Comparison of ENCODE assay signal across 8 mouse cellular contexts in the genomic region with DNA sequence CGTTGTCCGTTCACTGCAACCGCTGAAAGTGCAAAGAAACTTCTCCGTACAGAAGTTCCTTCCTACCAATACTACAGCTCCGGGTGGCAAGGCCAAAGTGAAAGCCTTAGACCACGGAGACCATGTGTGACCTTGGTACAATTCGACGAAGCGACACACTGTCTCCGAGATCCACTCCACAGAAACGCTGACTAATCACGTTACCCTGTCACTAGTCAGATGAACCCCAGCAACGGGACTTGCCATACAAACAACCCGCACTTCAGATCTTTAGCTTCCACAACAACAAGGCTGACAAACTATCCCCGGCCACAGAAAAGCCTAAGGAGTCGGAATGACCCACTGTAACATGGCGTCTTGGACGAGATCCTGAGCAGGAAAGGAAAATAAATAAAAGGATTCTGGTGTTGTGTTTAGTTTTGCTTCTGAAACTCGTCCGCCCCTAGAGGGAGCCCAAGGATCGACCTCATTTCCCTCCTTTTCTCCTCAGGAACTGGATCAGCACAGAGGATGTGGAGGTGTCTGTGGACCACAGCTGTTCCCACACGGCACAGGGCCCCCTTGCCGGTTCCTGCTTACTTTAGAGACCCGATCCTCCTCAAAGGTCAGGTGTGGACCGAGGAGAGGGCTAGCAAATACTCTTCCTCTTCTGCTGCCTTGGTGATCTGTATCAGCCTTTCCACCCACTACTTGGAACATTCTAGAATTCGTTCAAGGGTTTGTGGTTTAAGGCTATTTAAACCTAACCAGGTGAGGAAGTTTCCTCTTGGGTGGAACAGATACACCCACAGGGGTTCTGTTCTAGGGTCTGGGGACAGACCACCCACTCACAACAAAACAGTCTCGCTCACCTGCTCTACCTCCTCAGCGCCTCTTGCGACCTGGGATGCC. TPM values are rescaled to one million over a fixed set of nuclear protein-coding genes. Genes with fewer than 3 reads are reported as not detected.
DNase-seq lines count a peak whose midpoint lies in the region; ATAC-seq lines count a peak whose summit lies in the region.

No protein-coding gene starts in this region.

- no peak overlapping the region for H3K9ac ChIP-seq in hindbrain, embryonic 13.5 days
- no peak overlapping the region for H3K9ac ChIP-seq in hindbrain, embryonic 11.5 days (ENCODE audit: low read depth, low read length)

- WGBS in hindbrain, embryonic 10.5 days = 69% methylated on average over 29 of the region's 29 CpGs
- 71% methylated on average over 29 of the region's 29 CpGs for WGBS in hindbrain, embryonic 13.5 days
- 73% methylated on average over 29 of the region's 29 CpGs for WGBS in hindbrain, embryonic 11.5 days

- no peak for ATAC-seq in hindbrain, embryonic 13.5 days (ENCODE audit: low FRiP score)
- ATAC-seq in hindbrain, embryonic 11.5 days (ENCODE audit: low FRiP score) = no peak

- 0 out of 2 replicates have a peak, but pooled peaks cover 5% of the 10 kb centered on the region for H3K4me1 ChIP-seq in hindbrain, embryonic 10.5 days (replicated peaks)
- H3K4me1 ChIP-seq in hindbrain, embryonic 13.5 days (replicated peaks) = no peaks in the 10 kb centered on the region
- H3K4me1 ChIP-seq in hindbrain, embryonic 11.5 days (replicated peaks; ENCODE audit: control insufficient read depth, insufficient read depth, low read length) = no peaks in the 10 kb centered on the region

- peaks cover 100% of the 10 kb centered on the region for H3K36me3 ChIP-seq in hindbrain, embryonic 10.5 days
- peaks cover 94% of the 10 kb centered on the region for H3K36me3 ChIP-seq in hindbrain, embryonic 13.5 days
- H3K36me3 ChIP-seq in hindbrain, embryonic 11.5 days (ENCODE audit: control insufficient read depth, insufficient read depth, low read length) = peaks cover 10% of the 10 kb centered on the region; the same call in 1 of the 2 replicates

- H3K9me3 ChIP-seq in hindbrain, embryonic 10.5 days = no peaks in the 10 kb centered on the region
- H3K9me3 ChIP-seq in hindbrain, embryonic 13.5 days = no peaks in the 10 kb centered on the region
- H3K9me3 ChIP-seq in hindbrain, embryonic 11.5 days (ENCODE audit: control insufficient read depth, low read length) = no peaks in the 10 kb centered on the region

- H3K27ac ChIP-seq in hindbrain, embryonic 10.5 days = no peak overlapping the region
- H3K27ac ChIP-seq in hindbrain, embryonic 13.5 days = no peak overlapping the region
- H3K27ac ChIP-seq in hindbrain, embryonic 11.5 days (ENCODE audit: low read depth, low read length) = no peak overlapping the region

- no peak overlapping the region for H3K4me3 ChIP-seq in hindbrain, embryonic 10.5 days
- no peak overlapping the region for H3K4me3 ChIP-seq in hindbrain, embryonic 13.5 days
- no peak overlapping the region for H3K4me3 ChIP-seq in hindbrain, embryonic 11.5 days (ENCODE audit: low read depth, low read length)

- H3K4me2 ChIP-seq in hindbrain, embryonic 13.5 days = no peak overlapping the region
- H3K4me2 ChIP-seq in hindbrain, embryonic 11.5 days (replicated peaks; ENCODE audit: low read depth, low read length) = no peak overlapping the region

- peak; percentile 33 for DNase-seq in hindbrain, embryonic 10.5 days (ENCODE audit: low spot score)
- peak; percentile 47 for DNase-seq in cerebellum, adult 9-11 months
- peak; percentile 38 to 73 for DNase-seq in frontal cortex, postnatal 14 days (ENCODE audit: low spot score in 2 of 2)
- peak; percentile 59 for DNase-seq in hindbrain, embryonic 11.5 days (ENCODE audit: low spot score)
- peak; percentile 36 to 81 for DNase-seq in layer of hippocampus, postnatal 25 days (ENCODE audit: extremely low spot score in 1 of 2, low spot score in 1 of 2)
- DNase-seq in lung, postnatal 25 days (ENCODE audit: low spot score) = peak; percentile 77
- DNase-seq in right cerebral cortex, postnatal 10 days (ENCODE audit: low spot score in 2 of 2) = peak; percentile 73 to 84

- no peaks in the 10 kb centered on the region for H3K27me3 ChIP-seq in hindbrain, embryonic 10.5 days (ENCODE audit: insufficient read depth, poor library complexity, severe bottlenecking)
- no peaks in the 10 kb centered on the region for H3K27me3 ChIP-seq in hindbrain, embryonic 13.5 days
- H3K27me3 ChIP-seq in hindbrain, embryonic 11.5 days (ENCODE audit: control insufficient read depth, insufficient read depth, low read length) = no peaks in the 10 kb centered on the region

RNA-seq across cellular contexts. Expression of a gene that starts 14.7 kb away (rescaled TPM):
- 16.4 and 19.7 TPM in 2 replicates for polyA plus RNA-seq in hindbrain, embryonic 10.5 days (2016; fragmentation: Nextera tagmentation; extraction: Ambion mirVana)
- polyA plus RNA-seq in hindbrain, embryonic 13.5 days (2015; fragmentation: Nextera tagmentation; extraction: Ambion mirVana) = 56.3 and 57.0 TPM in 2 replicates
- polyA plus RNA-seq in hindbrain, embryonic 11.5 days (2014; fragmentation: Nextera tagmentation; extraction: Ambion mirVana) = 31.7 and 40.0 TPM in 2 replicates
- 100 to 1,000 TPM in 1 of 2 experiments, 10 to 100 TPM in 1; 91.1 to 112 TPM for total RNA-seq in layer of hippocampus, postnatal 25 days (2021)

RNA-seq across cellular contexts. Expression of a gene that starts 27.2 kb away (rescaled TPM):
- polyA plus RNA-seq in hindbrain, embryonic 10.5 days (2016; fragmentation: Nextera tagmentation; extraction: Ambion mirVana) = 25.4 and 33.1 TPM in 2 replicates
- 20.3 and 21.5 TPM in 2 replicates for polyA plus RNA-seq in hindbrain, embryonic 13.5 days (2015; fragmentation: Nextera tagmentation; extraction: Ambion mirVana)
- 34.4 and 35.9 TPM in 2 replicates for polyA plus RNA-seq in hindbrain, embryonic 11.5 days (2014; fragmentation: Nextera tagmentation; extraction: Ambion mirVana)
- total RNA-seq in layer of hippocampus, postnatal 25 days (2021) = 10 to 100 TPM; 32.0 to 37.3 TPM
